Mouse (Mus musculus) ES-Bruce4 (cell line): ENCODE data around the gene Inppl1.

Experiments
- CTCF ChIP-seq: IDR thresholded peaks from one replicate; pipeline ENCODE4 v1.8.1; 2011; ENCODE audit warnings: low read depth, low read length
- EP300 ChIP-seq: IDR thresholded peaks from 2 replicates; pipeline ENCODE4 v1.6.1; 2011; ENCODE audit warnings: low read depth, low read length; ENCODE audit not compliant: insufficient read depth
- POLR2A ChIP-seq: IDR thresholded peaks from one replicate; pipeline ENCODE4 v1.8.1; 2011; ENCODE audit warnings: low read length; ENCODE audit not compliant: insufficient read depth

GRCm38 (mm10) chr7:101886274-101886673 lies 48.2 kb upstream of the Inppl1 start:
- no peak for TF ChIP-seq CTCF
- no peak for TF ChIP-seq EP300
- no peak for TF ChIP-seq POLR2A
